Mouse (Mus musculus): ENCODE data around the gene Gm17087.

- TF ChIP-seq CTCF (IDR thresholded peaks at IDR 0.05; ENCODE audit: low read depth), result no peak
- no peak for TF ChIP-seq EP300 (IDR thresholded peaks at IDR 0.05; ENCODE audit: low read depth)
Observed at GRCm38 (mm10) chr17:8516006-8516405, 50.7 kb downstream of the Gm17087 start.

Measured in heart, postnatal 0 days (tissue).